Mouse (Mus musculus) hindbrain, embryonic 10.5 days (tissue): ENCODE measurements around the gene Plb1. TPM values are rescaled to one million over a fixed set of nuclear protein-coding genes. Genes with fewer than 3 reads are reported as not detected.
A peak's percentile ranks its signal among the peaks of the same experiment; 100 is the strongest.

Experiments used
- DNase-seq: peaks from one replicate; pipeline ENCODE4 v3.0.0-alpha.2; 2017; ENCODE audit warnings: low spot score
- H3K27ac ChIP-seq: fragments of 300-500 bp; sonication (generic); 2 replicates; pipeline ENCODE4 v1.5.1; 2016; ENCODE audit warnings: mild to moderate bottlenecking, moderate library complexity
- H3K27me3 ChIP-seq: fragments of 300-500 bp; sonication (generic); 2 replicates; pipeline ENCODE4 v1.6.1; 2016; ENCODE audit warnings: mild to moderate bottlenecking; ENCODE audit not compliant: poor library complexity, insufficient read depth, severe bottlenecking
- H3K36me3 ChIP-seq: fragments of 300-500 bp; sonication (generic); 2 replicates; pipeline ENCODE4 v1.6.1; 2016; ENCODE audit warnings: mild to moderate bottlenecking, moderate library complexity
- H3K4me1 ChIP-seq: fragments of 300-500 bp; sonication (generic); replicated peaks from 2 replicates; pipeline ENCODE4 v1.6.1; 2016; ENCODE audit warnings: mild to moderate bottlenecking
- H3K4me3 ChIP-seq: fragments of 300-500 bp; sonication (generic); 2 replicates; pipeline ENCODE4 v1.5.1; 2016; ENCODE audit warnings: mild to moderate bottlenecking, moderate library complexity
- H3K9me3 ChIP-seq: fragments of 300-500 bp; sonication (generic); 2 replicates; pipeline ENCODE4 v1.6.1; 2016; ENCODE audit warnings: mild to moderate bottlenecking, moderate library complexity
- WGBS: fragments of 180-500 bp; shearing (Covaris S2); methylation state at CpG from one replicate; pipeline ENCODE4 v1.1.7; 2016; 5-methylcytosine and 5-hydroxymethylcytosine counted together
- polyA plus RNA-seq: library from polyadenylated mRNA; unstranded; fragments of >200 nt; fragmentation: Nextera tagmentation; extraction: Ambion mirVana; gene quantifications from 2 replicates; pipeline ENCODE4 v1.2.1, GENCODE M21; 2016

The Plb1 gene
- polyA plus RNA-seq, 1 experiment from 2014 or later: 0.16 TPM

GRCm38 (mm10) chr5:32346025-32346912 is 113.8 kb downstream of the Plb1 start:
- Histone ChIP-seq H3K4me3 (no peak overlapping the region), H3K36me3 (no peaks in the 10 kb centered on the region), H3K27ac (peak overlapping the region; percentile 42), H3K9me3 (no peaks in the 10 kb centered on the region), H3K4me1 (peaks cover 10% of the 10 kb centered on the region), H3K27me3 (no peaks in the 10 kb centered on the region)
- peak; percentile 43 for DNase-seq
- 39% methylated on average over 10 of the region's 10 CpGs for WGBS

- WGBS: 75% methylated on average over 3 of the region's 3 CpGs
Measured at GRCm38 (mm10) chr5:32349718-32350117, 117.2 kb downstream of the Plb1 start.

GRCm38 (mm10) chr5:32350551-32351256 is 118.2 kb downstream of the Plb1 start:
- Histone ChIP-seq H3K4me1 (peaks cover 15% of the 10 kb centered on the region), H3K27me3 (0 out of 2 replicates have a peak, but pooled peaks cover 3% of the 10 kb centered on the region), H3K9me3 (no peaks in the 10 kb centered on the region), H3K4me3 (no peak overlapping the region), H3K36me3 (no peaks in the 10 kb centered on the region), H3K27ac (no peak overlapping the region)
- no peak for DNase-seq
- WGBS: 85% methylated on average over 3 of the region's 3 CpGs

More at GRCm38 (mm10) chr5:32349718-32350117, 117.2 kb downstream of the Plb1 start:
- no peak for DNase-seq
- H3K27ac ChIP-seq: no peak overlapping the region
- H3K4me3 ChIP-seq: no peak overlapping the region
- no peaks in the 10 kb centered on the region for H3K9me3 ChIP-seq
- 0 out of 2 replicates have a peak, but pooled peaks cover 3% of the 10 kb centered on the region for H3K27me3 ChIP-seq
- peaks cover 10% of the 10 kb centered on the region for H3K4me1 ChIP-seq
- H3K36me3 ChIP-seq: no peaks in the 10 kb centered on the region

GRCm38 (mm10) chr5:32351721-32352465 is 119.4 kb downstream of the Plb1 start:
- Histone ChIP-seq H3K4me3 (no peak overlapping the region), H3K4me1 (peaks cover 8% of the 10 kb centered on the region), H3K27ac (no peak overlapping the region), H3K27me3 (0 out of 2 replicates have a peak, but pooled peaks cover 3% of the 10 kb centered on the region), H3K36me3 (no peaks in the 10 kb centered on the region), H3K9me3 (no peaks in the 10 kb centered on the region)
- 81% methylated on average over 4 of the region's 4 CpGs for WGBS
- DNase-seq: no peak

GRCm38 (mm10) chr5:32352845-32353244 is 120.3 kb downstream of the Plb1 start:
- 87% methylated on average over 3 of the region's 3 CpGs for WGBS

GRCm38 (mm10) chr5:32353280-32353679 is 120.8 kb downstream of the Plb1 start:
- H3K4me1 ChIP-seq: peaks cover 8% of the 10 kb centered on the region
- H3K9me3 ChIP-seq: no peaks in the 10 kb centered on the region
- DNase-seq: no peak
- no peaks in the 10 kb centered on the region for H3K36me3 ChIP-seq
- WGBS: 68% methylated on average over 2 of the region's 2 CpGs
- H3K27me3 ChIP-seq: 0 out of 2 replicates have a peak, but pooled peaks cover 3% of the 10 kb centered on the region
- H3K4me3 ChIP-seq: no peak overlapping the region
- H3K27ac ChIP-seq: no peak overlapping the region

More at GRCm38 (mm10) chr5:32352845-32353244, 120.3 kb downstream of the Plb1 start:
- Histone ChIP-seq H3K27ac (no peak overlapping the region), H3K36me3 (no peaks in the 10 kb centered on the region), H3K27me3 (0 out of 2 replicates have a peak, but pooled peaks cover 3% of the 10 kb centered on the region), H3K4me3 (no peak overlapping the region), H3K4me1 (peaks cover 8% of the 10 kb centered on the region), H3K9me3 (no peaks in the 10 kb centered on the region)
- DNase-seq: no peak

- no peak overlapping the region for H3K4me3 ChIP-seq
- no peak for DNase-seq
- H3K9me3 ChIP-seq: no peaks in the 10 kb centered on the region
- H3K27me3 ChIP-seq: peaks cover 4% of the 10 kb centered on the region; the same call in 1 of the 2 replicates
- 91% methylated on average over 4 of the region's 4 CpGs for WGBS
- H3K27ac ChIP-seq: no peak overlapping the region
- H3K4me1 ChIP-seq: 0 out of 2 replicates have a peak, but pooled peaks cover 3% of the 10 kb centered on the region
- H3K36me3 ChIP-seq: no peaks in the 10 kb centered on the region
Measured at GRCm38 (mm10) chr5:32360511-32360910, 128.0 kb downstream of the Plb1 start.

- Histone ChIP-seq H3K36me3 (no peaks in the 10 kb centered on the region), H3K9me3 (no peaks in the 10 kb centered on the region), H3K27me3 (peaks cover 4% of the 10 kb centered on the region; the same call in 1 of the 2 replicates), H3K27ac (no peak overlapping the region), H3K4me3 (no peak overlapping the region), H3K4me1 (0 out of 2 replicates have a peak, but pooled peaks cover 1% of the 10 kb centered on the region)
- DNase-seq: no peak
- WGBS: 86% methylated on average over 3 of the region's 3 CpGs
Measured at GRCm38 (mm10) chr5:32361441-32362235, 129.1 kb downstream of the Plb1 start.

- WGBS: 80% methylated on average over 1 of the region's 1 CpGs
- no peak overlapping the region for H3K4me3 ChIP-seq
Measured at GRCm38 (mm10) chr5:32369391-32369790, 136.9 kb downstream of the Plb1 start.

GRCm38 (mm10) chr5:32371239-32371638 is 138.7 kb downstream of the Plb1 start:
- Histone ChIP-seq H3K9me3 (no peaks in the 10 kb centered on the region), H3K4me3 (no peak overlapping the region), H3K4me1 (no peaks in the 10 kb centered on the region), H3K36me3 (no peaks in the 10 kb centered on the region), H3K27me3 (no peaks in the 10 kb centered on the region), H3K27ac (no peak overlapping the region)
- DNase-seq: no peak
- WGBS: 92% methylated on average over 5 of the region's 5 CpGs

More at GRCm38 (mm10) chr5:32369391-32369790, 136.9 kb downstream of the Plb1 start:
- DNase-seq: no peak
- Histone ChIP-seq H3K27me3 (no peaks in the 10 kb centered on the region), H3K36me3 (no peaks in the 10 kb centered on the region), H3K4me1 (no peaks in the 10 kb centered on the region), H3K9me3 (no peaks in the 10 kb centered on the region), H3K27ac (no peak overlapping the region)

GRCm38 (mm10) chr5:32378546-32378945 is 146.0 kb downstream of the Plb1 start:
- DNase-seq: no peak
- H3K27ac ChIP-seq: no peak overlapping the region
- no peaks in the 10 kb centered on the region for H3K36me3 ChIP-seq
- H3K4me1 ChIP-seq: peaks cover 12% of the 10 kb centered on the region
- WGBS: 48% methylated on average over 3 of the region's 3 CpGs
- no peaks in the 10 kb centered on the region for H3K27me3 ChIP-seq
- H3K9me3 ChIP-seq: no peaks in the 10 kb centered on the region
- no peak overlapping the region for H3K4me3 ChIP-seq

GRCm38 (mm10) chr5:32388656-32389055 is 156.1 kb downstream of the Plb1 start:
- Histone ChIP-seq H3K36me3 (no peaks in the 10 kb centered on the region), H3K27me3 (no peaks in the 10 kb centered on the region)

More at GRCm38 (mm10) chr5:32388656-32389055, 156.1 kb downstream of the Plb1 start:
- no peaks in the 10 kb centered on the region for H3K4me1 ChIP-seq
- no peak for DNase-seq
- H3K27ac ChIP-seq: no peak overlapping the region
- H3K4me3 ChIP-seq: no peak overlapping the region
- H3K9me3 ChIP-seq: no peaks in the 10 kb centered on the region
